Mouse (Mus musculus) lung, postnatal 0 days (tissue): ENCODE results near the gene Cct3. TPM values are rescaled to one million over a fixed set of nuclear protein-coding genes. Genes with fewer than 3 reads are reported as not detected.

Experiments
- polyA plus RNA-seq: library from polyadenylated mRNA; unstranded; fragments of >200 nt; fragmentation: Nextera tagmentation; extraction: Ambion mirVana; gene quantifications from 2 replicates; pipeline ENCODE4 v1.2.1, GENCODE M21; 2015

Cct3 gene
- polyA plus RNA-seq, 1 experiment from 2014 or later = 173 TPM

Other genes starting within 250 kb of the Cct3 start
- gene Naxe, start 238.6 kb upstream of the Cct3 start, polyA plus RNA-seq = 180 and 186 TPM in 2 replicates
- gene Ttc24, start 218.8 kb upstream of the Cct3 start, polyA plus RNA-seq = not detected in 2 replicates
- 0.92 and 1.6 TPM in 2 replicates for gene Iqgap3, start 215.1 kb upstream of the Cct3 start, polyA plus RNA-seq
- 14.4 and 15.4 TPM in 2 replicates for gene Mef2d, start 154.7 kb upstream of the Cct3 start, polyA plus RNA-seq
- gene Rhbg, start 42.4 kb upstream of the Cct3 start, polyA plus RNA-seq = 3.9 and 4.9 TPM in 2 replicates
- gene Gm38392, start 9.9 kb upstream of the Cct3 start, polyA plus RNA-seq = 1.8 and 2.0 TPM in 2 replicates
- 10.8 and 13.1 TPM in 2 replicates for gene Tsacc, start 117 bp upstream of the Cct3 start, polyA plus RNA-seq
- gene Glmp, start 27.9 kb downstream of the Cct3 start, polyA plus RNA-seq = 273 and 278 TPM in 2 replicates
- gene Tmem79, start 39.0 kb downstream of the Cct3 start, polyA plus RNA-seq = 9.0 and 9.6 TPM in 2 replicates
- gene Smg5, start 39.1 kb downstream of the Cct3 start, polyA plus RNA-seq = 19.7 and 19.8 TPM in 2 replicates
- gene Paqr6, start 67.5 kb downstream of the Cct3 start, polyA plus RNA-seq = 4.3 and 5.3 TPM in 2 replicates
- gene Bglap3, start 75.6 kb downstream of the Cct3 start, polyA plus RNA-seq = 0.14 and 0.39 TPM in 2 replicates
- not detected in 2 replicates for gene Bglap2, start 81.6 kb downstream of the Cct3 start, polyA plus RNA-seq
- not detected in 2 replicates for gene Bglap, start 87.3 kb downstream of the Cct3 start, polyA plus RNA-seq
- 27.9 and 30.6 TPM in 2 replicates for gene Pmf1, start 113.2 kb downstream of the Cct3 start, polyA plus RNA-seq
- gene Slc25a44, start 128.0 kb downstream of the Cct3 start, polyA plus RNA-seq = 9.3 and 11.3 TPM in 2 replicates
- gene Sema4a, start 164.1 kb downstream of the Cct3 start, polyA plus RNA-seq = 9.0 and 9.2 TPM in 2 replicates
- 185 and 216 TPM in 2 replicates for gene Lmna, start 212.8 kb downstream of the Cct3 start, polyA plus RNA-seq
- 2.6 and 3.4 TPM in 2 replicates for gene Mex3a, start 235.3 kb downstream of the Cct3 start, polyA plus RNA-seq